8 mouse cellular contexts compared by ENCODE assay signal in the genomic region with DNA sequence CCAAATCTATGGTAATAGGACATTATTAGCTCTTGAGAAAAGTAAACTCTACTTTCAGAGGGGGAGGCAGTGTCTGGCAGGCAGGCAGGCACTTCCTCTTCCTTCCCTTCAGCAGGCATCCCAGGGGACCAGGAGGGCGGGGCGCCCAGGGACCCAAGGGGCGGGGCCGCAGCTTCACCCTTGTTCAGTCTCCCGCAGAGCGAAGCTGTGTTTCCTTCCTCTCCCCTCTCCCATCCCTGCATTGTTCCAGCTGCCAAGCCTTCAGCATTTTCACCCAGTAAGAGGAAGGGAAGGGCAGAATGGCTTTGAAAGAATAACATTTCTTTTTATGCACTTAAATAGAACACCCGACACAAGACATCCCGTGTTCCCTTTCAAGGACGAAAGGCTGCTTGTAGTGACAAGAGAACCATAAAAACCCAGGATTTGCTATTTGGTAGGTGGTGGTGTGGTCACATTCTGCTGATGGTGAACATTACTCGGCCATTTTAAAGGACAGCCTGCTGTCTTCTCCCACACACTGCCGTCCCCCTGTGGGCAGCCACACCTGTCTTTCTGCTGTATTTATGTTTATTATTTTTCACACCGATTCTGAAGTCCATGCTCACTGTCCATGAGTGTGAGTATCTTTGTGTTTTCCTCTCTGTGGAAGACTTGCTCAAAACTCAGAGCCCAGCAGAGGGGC.
DNase-seq lines count a peak whose midpoint lies in the region; ATAC-seq and TF ChIP-seq lines count a peak whose summit lies in the region.

No protein-coding gene starts in this region.

- no peak for TF ChIP-seq CTCF in gastrocnemius, adult 2 months (IDR thresholded peaks at IDR 0.05)
- TF ChIP-seq CTCF in left cerebral cortex, adult 2 months (IDR thresholded peaks at IDR 0.05) = no peak

- no peaks in the 10 kb centered on the region for H3K36me3 ChIP-seq in hindbrain, embryonic 16.5 days (ENCODE audit: control insufficient read depth, insufficient read depth, low read length)

- WGBS in hindbrain, embryonic 16.5 days = 10% methylated on average over 12 of the region's 12 CpGs

- peak overlapping the region; percentile 71 for H3K27ac ChIP-seq in gastrocnemius, adult 2 months
- H3K27ac ChIP-seq in hindbrain, embryonic 16.5 days (ENCODE audit: low read depth, low read length) = peak overlapping the region; percentile 3; the same call in 1 of the 2 replicates
- H3K27ac ChIP-seq in left cerebral cortex, adult 2 months = no peak overlapping the region

- peaks cover 6% of the 10 kb centered on the region for H3K4me1 ChIP-seq in hindbrain, embryonic 16.5 days (ENCODE audit: control insufficient read depth, insufficient read depth, low read depth, low read length)

- intact Hi-C loops in gastrocnemius, adult 2 months (cut with DNase I) = no loop called here
- intact Hi-C loops in left cerebral cortex, adult 2 months (cut with DNase I) = no loop called here

- peak overlapping the region; percentile 43 for H3K4me3 ChIP-seq in gastrocnemius, adult 2 months
- no peak overlapping the region for H3K4me3 ChIP-seq in hindbrain, embryonic 16.5 days (ENCODE audit: low read length)
- no peak overlapping the region; the same call in 1 of the 2 replicates for H3K4me3 ChIP-seq in left cerebral cortex, adult 2 months

- H3K9ac ChIP-seq in hindbrain, embryonic 16.5 days (ENCODE audit: low read depth, low read length) = no peak overlapping the region

- no peaks in the 10 kb centered on the region for H3K9me3 ChIP-seq in hindbrain, embryonic 16.5 days (ENCODE audit: control insufficient read depth, low read length)

- ATAC-seq in hindbrain, embryonic 16.5 days = peak; percentile 72
- ATAC-seq in megakaryocyte, adult 5-6 weeks (ENCODE audit: poor library complexity, severe bottlenecking) = peak; percentile 100

- no peaks in the 10 kb centered on the region for H3K27me3 ChIP-seq in hindbrain, embryonic 16.5 days (replicated peaks; ENCODE audit: control insufficient read depth, insufficient read depth, low read length)

- DNase-seq in NIH3T3 (ENCODE audit: low read depth) = peak; percentile 41
- peak; percentile 67 to 73 for DNase-seq in cerebellum, postnatal 25 days
- DNase-seq in gastrocnemius, adult 2 months = peak; percentile 92
- peak; percentile 46 to 61 for DNase-seq in left cerebral cortex, adult 2 months (ENCODE audit: extremely low spot score in 1 of 2, low spot score in 2 of 2)
- peak; percentile 75 to 80 for DNase-seq in right cerebral cortex, postnatal 10 days (ENCODE audit: low spot score in 2 of 2)
- peak; percentile 88 for DNase-seq in urinary bladder, postnatal 14 days (ENCODE audit: low spot score)

- peak overlapping the region; percentile 23 for H3K4me2 ChIP-seq in hindbrain, embryonic 16.5 days (ENCODE audit: low read length)

Comparison
In these comparisons a context has a peak if more than half of its experiments do, and no peak if none do; other contexts are left out.
1. DNase-seq: peak in every context shown above with its lines; median percentile 92 in gastrocnemius, adult 2 months; 88 in urinary bladder, postnatal 14 days; 78 in right cerebral cortex, postnatal 10 days; 70 in cerebellum, postnatal 25 days; 54 in left cerebral cortex, adult 2 months; 41 in NIH3T3.